Mouse (Mus musculus) urinary bladder, postnatal 14 days (tissue): Measurements from ENCODE around the gene Tmem258.
"Not testable (repeated sequence)": the region's sequence is repeated elsewhere in the genome, so short reads cannot be mapped to it uniquely, and the experiment has no call there.

Experiments
- DNase-seq: peaks from one replicate; pipeline ENCODE4 v3.0.0; 2021; ENCODE audit warnings: low spot score

Tmem258 gene

GRCm38 (mm10) chr19:10203848-10204615, at the start of gene Tmem258, which contains the start of gene Fen1:
TSS of gene Tmem258 (plus strand) at chr19:10204014.
TSS of gene Fen1 (minus strand) at chr19:10204169.
- DNase-seq: peak; percentile 90

- DNase-seq: no peak
Observed at GRCm38 (mm10) chr19:10157725-10158124, 46.1 kb upstream of the Tmem258 start.

- DNase-seq: no peak
Observed at GRCm38 (mm10) chr19:10163896-10164295, 39.9 kb upstream of the Tmem258 start.

- not testable (repeated sequence) for DNase-seq
Observed at GRCm38 (mm10) chr19:10165928-10166327, 37.9 kb upstream of the Tmem258 start.

GRCm38 (mm10) chr19:10167112-10167511, 36.7 kb upstream of the Tmem258 start:
- DNase-seq: no peak

- DNase-seq: no peak
Observed at GRCm38 (mm10) chr19:10167951-10168350, 35.9 kb upstream of the Tmem258 start.

- DNase-seq: no peak
Observed at GRCm38 (mm10) chr19:10168441-10168840, 35.4 kb upstream of the Tmem258 start.

GRCm38 (mm10) chr19:10169179-10169578, 34.6 kb upstream of the Tmem258 start:
- no peak for DNase-seq

GRCm38 (mm10) chr19:10169692-10170330, 34.0 kb upstream of the Tmem258 start:
- DNase-seq: not testable (repeated sequence)

- no peak for DNase-seq
Observed at GRCm38 (mm10) chr19:10170466-10170865, 33.3 kb upstream of the Tmem258 start.

GRCm38 (mm10) chr19:10171359-10171758, 32.5 kb upstream of the Tmem258 start:
- no peak for DNase-seq

GRCm38 (mm10) chr19:10171846-10172245, 32.0 kb upstream of the Tmem258 start:
- DNase-seq: no peak

- peak; percentile 59 for DNase-seq
Observed at GRCm38 (mm10) chr19:10173116-10173718, 30.6 kb upstream of the Tmem258 start.

- DNase-seq: no peak
Observed at GRCm38 (mm10) chr19:10173844-10174539, 29.8 kb upstream of the Tmem258 start.

- DNase-seq: no peak
Observed at GRCm38 (mm10) chr19:10174956-10175355, 28.9 kb upstream of the Tmem258 start.

GRCm38 (mm10) chr19:10176477-10176876, 27.3 kb upstream of the Tmem258 start:
- no peak for DNase-seq

GRCm38 (mm10) chr19:10176941-10177372, 26.9 kb upstream of the Tmem258 start:
- no peak for DNase-seq

GRCm38 (mm10) chr19:10181225-10181624, 22.6 kb upstream of the Tmem258 start:
- no peak for DNase-seq

GRCm38 (mm10) chr19:10182142-10182541, 21.7 kb upstream of the Tmem258 start:
- DNase-seq: no peak

- DNase-seq: peak; percentile 92
Observed at GRCm38 (mm10) chr19:10182670-10183298, 21.0 kb upstream of the Tmem258 start, which contains the start of gene Fads1. TSS of gene Fads1 (plus strand) at chr19:10182888.

- peak; percentile 72 for DNase-seq
Observed at GRCm38 (mm10) chr19:10183299-10183983, 20.4 kb upstream of the Tmem258 start.
